Mouse (Mus musculus) lung, postnatal 0 days (tissue): ENCODE measurements around the gene Gm45623.

Experiments used
- CTCF ChIP-seq: IDR thresholded peaks from 2 replicates; pipeline ENCODE4 v1.5.1; 2016; ENCODE audit warnings: antibody characterized with exemption, mild to moderate bottlenecking
- EP300 ChIP-seq: IDR thresholded peaks from 2 replicates; pipeline ENCODE4 v1.6.1; 2016; ENCODE audit warnings: antibody characterized with exemption, mild to moderate bottlenecking, control low read depth

DNA sequence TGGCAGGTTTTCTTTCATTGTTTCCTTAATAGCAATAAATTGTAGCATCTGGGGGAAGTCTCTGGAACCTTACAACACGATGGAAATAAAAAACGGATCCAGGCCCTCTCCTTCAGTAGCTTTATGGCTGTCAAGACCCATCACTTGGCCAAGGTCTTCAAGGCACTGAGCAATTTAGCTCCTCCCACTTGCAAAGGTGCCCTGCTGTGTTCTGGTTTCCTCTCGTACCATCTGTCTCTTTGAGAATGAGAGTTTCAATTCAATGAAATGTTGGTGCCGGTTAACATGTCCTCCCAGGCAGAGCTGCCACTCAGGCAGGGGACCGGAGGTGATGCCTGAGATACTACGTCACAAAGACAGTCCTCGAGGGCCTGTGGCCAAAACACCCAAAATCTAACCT is 41.9 kb upstream of the Gm45623 start:
- TF ChIP-seq CTCF (no peak), EP300 (no peak)
